Mouse (Mus musculus) macrophage (primary cell): Measurements from ENCODE around the gene Gm21190. TPM values are rescaled to one million over a fixed set of nuclear protein-coding genes. Genes with fewer than 3 reads are reported as not detected.
"Not testable (repeated sequence)": the region's sequence is repeated elsewhere in the genome, so short reads cannot be mapped to it uniquely, and the experiment has no call there.

Source experiments
- H3K27ac ChIP-seq: fragments of 350-480 bp; formaldehyde crosslinking; 2 replicates; pipeline ENCODE4 v1.9.0; 2021
- H3K36me3 ChIP-seq: fragments of 350-480 bp; formaldehyde crosslinking; 2 replicates; pipeline ENCODE4 v1.9.0; 2021; ENCODE audit errors: inconsistent target
- H3K4me3 ChIP-seq: fragments of 350-480 bp; formaldehyde crosslinking; 2 replicates; pipeline ENCODE4 v1.9.0; 2021; ENCODE audit errors: inconsistent target
- H3K79me2 ChIP-seq: fragments of 350-480 bp; formaldehyde crosslinking; 2 replicates; pipeline ENCODE4 v1.9.0; 2021; ENCODE audit errors: inconsistent target
- WGBS: methylation state at CpG from one replicate; pipeline ENCODE4 v1.1.7; 2026; ENCODE audit warnings: inconsistent platforms; ENCODE audit not compliant: missing documents; 5-methylcytosine and 5-hydroxymethylcytosine counted together
- polyA plus RNA-seq: library from polyadenylated mRNA; stranded (reverse); fragments of 250-400 nt; gene quantifications from 3 replicates; pipeline ENCODE4 v1.2.4, GENCODE M21; 2018; ENCODE audit warnings: inconsistent platforms
- total RNA-seq, 78 experiments: library from RNA; depleted of rRNA; stranded (reverse); fragments of 250-400 nt; gene quantifications; 1 replicate in 9 of 78; 2 replicates in 24 of 78; 3 replicates in 43 of 78; 4 replicates in 2 of 78; pipeline ENCODE4 v1.2.4; 2018; ENCODE audit warnings: inconsistent platforms in 56 of 78

Gene Gm21190
- not detected for total RNA-seq (2018; cell fraction: chromatin; rRNA removed)
- not detected for total RNA-seq (2018; cell fraction: cytosol; rRNA removed)
- total RNA-seq (2018; cell fraction: nucleus; rRNA removed): not detected
- polyA plus RNA-seq: not detected in 3 replicates

- not testable (repeated sequence) for H3K4me3 ChIP-seq, H3K27ac ChIP-seq, H3K79me2 ChIP-seq, H3K36me3 ChIP-seq
- WGBS: no CpG with 5 or more reads among the region's 1 CpGs
Observed at GRCm38 (mm10) chr5:15529122-15529521, at the start of gene Gm21190. TSS of gene Gm21190 (minus strand) at chr5:15529222.

- not testable (repeated sequence) for H3K79me2 ChIP-seq
Observed at GRCm38 (mm10) chr5:15577033-15577432, 48.0 kb upstream of the Gm21190 start, which contains the start of gene Gm21083. TSS of gene Gm21083 (plus strand) at chr5:15577333.

DNA sequence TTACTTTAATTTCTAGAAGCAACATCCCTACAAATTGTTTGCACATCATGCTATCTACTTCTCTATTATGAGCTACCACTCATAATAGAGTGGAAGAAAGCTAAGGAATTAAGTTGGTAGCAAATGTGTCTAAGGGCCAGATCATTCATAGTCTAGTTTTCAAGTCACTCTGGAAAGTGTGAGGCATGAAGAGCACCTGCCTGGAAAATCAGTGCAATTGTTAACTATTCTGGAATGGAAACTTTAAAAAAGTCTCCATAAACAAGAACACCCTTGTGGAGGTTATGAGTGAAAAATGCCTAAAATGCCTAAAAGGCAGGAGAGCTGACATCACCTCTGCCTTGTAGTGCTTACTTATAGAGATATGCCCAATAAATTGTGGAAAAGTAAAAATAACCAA lies 44.7 kb upstream of the Gm21190 start:
- H3K4me3 ChIP-seq, H3K36me3 ChIP-seq, H3K27ac ChIP-seq, H3K79me2 ChIP-seq: not testable (repeated sequence)

More at GRCm38 (mm10) chr5:15577033-15577432, 48.0 kb upstream of the Gm21190 start, which contains the start of gene Gm21083:
- not testable (repeated sequence) for H3K4me3 ChIP-seq, H3K36me3 ChIP-seq, H3K27ac ChIP-seq
- no CpG with 5 or more reads among the region's 1 CpGs for WGBS

DNA sequence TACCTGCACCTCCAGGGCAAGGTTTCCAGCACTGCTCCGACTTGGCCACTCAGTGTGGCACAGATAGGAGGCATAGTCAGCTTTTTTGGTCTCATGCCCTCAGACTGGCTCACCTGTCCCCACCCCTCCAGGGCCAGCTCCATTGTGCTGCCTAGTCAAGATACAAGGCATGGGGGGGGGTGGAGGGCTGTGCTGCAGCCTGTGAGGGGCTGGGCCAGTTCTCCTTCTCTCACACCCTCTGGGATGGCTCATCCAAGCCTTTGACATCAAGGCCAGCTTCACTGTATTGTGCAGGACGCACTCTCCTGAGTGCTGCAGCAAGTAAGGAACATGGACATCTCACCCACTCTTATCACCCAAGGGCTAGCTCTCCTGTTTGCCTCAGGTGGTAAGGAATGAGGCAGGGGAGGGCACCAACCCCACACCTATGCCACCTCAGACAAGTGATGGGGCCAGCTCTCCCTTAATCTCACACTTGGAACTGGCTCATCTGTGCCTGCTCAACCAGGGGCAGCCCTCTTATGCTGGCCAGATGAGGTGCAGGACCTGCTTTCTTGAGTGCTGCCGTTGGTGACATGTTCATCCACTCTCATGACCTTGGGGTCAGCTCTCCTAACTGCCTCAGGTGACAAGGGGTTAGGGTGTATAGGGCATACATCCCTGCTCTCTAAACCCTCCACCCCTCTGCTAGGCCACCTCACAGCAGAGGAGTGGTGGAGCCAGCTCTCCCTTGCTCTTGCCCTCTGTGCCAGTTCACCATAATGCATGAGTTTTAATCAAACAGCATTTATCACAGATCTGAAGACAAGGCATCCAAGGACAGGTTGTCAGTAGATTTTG lies 32.6 kb upstream of the Gm21190 start:
- not testable (repeated sequence) for H3K36me3 ChIP-seq, H3K79me2 ChIP-seq, H3K27ac ChIP-seq, H3K4me3 ChIP-seq
- WGBS: 80% methylated on average over 3 of the region's 3 CpGs

DNA sequence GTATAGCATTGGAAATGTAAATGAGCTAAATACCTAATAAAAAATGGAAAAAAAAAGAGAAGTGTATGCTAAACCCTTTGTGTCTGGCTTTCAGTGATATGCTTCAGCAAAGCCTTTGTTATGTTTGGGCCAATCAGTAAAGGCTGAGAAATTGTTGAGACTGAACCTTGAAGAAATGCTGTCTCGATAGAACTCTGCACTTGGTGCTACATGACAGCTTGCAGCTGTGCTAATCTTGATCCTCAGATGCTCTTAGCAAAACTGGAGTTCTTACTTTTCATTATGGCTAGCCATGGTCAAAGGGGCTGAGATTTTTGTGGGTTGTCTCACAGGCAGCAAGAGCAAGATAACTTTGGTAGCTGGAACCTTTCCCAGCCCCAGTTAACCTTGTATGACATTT lies 29.6 kb upstream of the Gm21190 start:
- not testable (repeated sequence) for H3K27ac ChIP-seq, H3K79me2 ChIP-seq, H3K36me3 ChIP-seq, H3K4me3 ChIP-seq
- WGBS: 64% methylated on average over 1 of the region's 1 CpGs

- not testable (repeated sequence) for H3K27ac ChIP-seq, H3K36me3 ChIP-seq, H3K4me3 ChIP-seq, H3K79me2 ChIP-seq
- WGBS: 5% methylated on average over 3 of the region's 3 CpGs
Observed at GRCm38 (mm10) chr5:15549606-15550005, 20.6 kb upstream of the Gm21190 start.

GRCm38 (mm10) chr5:15549134-15549533 lies 20.1 kb upstream of the Gm21190 start:
- not testable (repeated sequence) for H3K79me2 ChIP-seq, H3K27ac ChIP-seq, H3K36me3 ChIP-seq, H3K4me3 ChIP-seq
- WGBS: 14% methylated on average over 1 of the region's 1 CpGs

DNA sequence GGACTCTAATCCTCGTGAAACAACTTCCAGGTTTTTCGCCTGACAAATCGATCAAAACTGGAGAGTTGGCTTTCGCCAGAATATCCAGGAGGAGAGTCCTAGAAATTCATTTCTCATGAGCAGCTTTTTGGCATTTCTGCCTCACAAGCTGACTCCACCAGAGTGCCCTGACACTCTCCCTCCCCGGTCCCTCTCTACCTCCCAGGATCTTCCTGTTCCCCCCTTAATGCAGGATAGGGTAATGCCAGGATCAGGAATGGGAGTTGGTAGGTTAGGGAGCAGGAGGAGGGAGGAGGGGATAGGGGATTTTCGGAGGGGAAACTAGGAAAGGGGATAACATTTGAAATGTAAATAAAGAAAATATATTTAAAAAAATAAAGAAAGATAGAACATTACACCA lies 19.6 kb upstream of the Gm21190 start:
- not testable (repeated sequence) for H3K36me3 ChIP-seq, H3K79me2 ChIP-seq
- WGBS: 81% methylated on average over 4 of the region's 6 CpGs

DNA sequence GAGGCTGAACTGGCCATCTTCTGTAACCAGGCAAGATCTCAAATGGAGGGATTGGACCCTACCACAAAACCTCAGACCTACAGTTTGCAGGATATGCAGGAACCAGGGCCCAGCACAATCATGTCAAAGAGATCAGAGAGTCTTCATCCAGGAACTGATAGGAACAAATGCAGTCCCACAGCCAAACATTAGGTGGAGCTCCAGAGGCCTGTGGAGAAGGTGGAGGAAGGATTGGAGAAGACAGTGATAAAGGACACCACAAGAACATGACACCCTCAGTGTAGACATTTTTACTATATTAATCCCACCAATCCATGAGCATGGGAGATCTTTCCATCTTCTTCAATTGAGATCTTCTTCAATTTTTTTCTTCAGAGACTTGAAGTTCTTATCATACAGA lies 6.6 kb downstream of the Gm21190 start:
- not testable (repeated sequence) for H3K36me3 ChIP-seq, H3K4me3 ChIP-seq, H3K27ac ChIP-seq, H3K79me2 ChIP-seq

More for the DNA sequence above, 19.6 kb upstream of the Gm21190 start:
- H3K27ac ChIP-seq, H3K4me3 ChIP-seq: not testable (repeated sequence)

GRCm38 (mm10) chr5:15522028-15522427 lies 7.0 kb downstream of the Gm21190 start:
- not testable (repeated sequence) for H3K4me3 ChIP-seq, H3K79me2 ChIP-seq, H3K36me3 ChIP-seq, H3K27ac ChIP-seq
- WGBS: no CpG with 5 or more reads among the region's 2 CpGs

- 4% methylated on average over 2 of the region's 5 CpGs for WGBS
- not testable (repeated sequence) for H3K36me3 ChIP-seq, H3K4me3 ChIP-seq, H3K79me2 ChIP-seq, H3K27ac ChIP-seq
Observed at GRCm38 (mm10) chr5:15520418-15520817, 8.6 kb downstream of the Gm21190 start.

DNA sequence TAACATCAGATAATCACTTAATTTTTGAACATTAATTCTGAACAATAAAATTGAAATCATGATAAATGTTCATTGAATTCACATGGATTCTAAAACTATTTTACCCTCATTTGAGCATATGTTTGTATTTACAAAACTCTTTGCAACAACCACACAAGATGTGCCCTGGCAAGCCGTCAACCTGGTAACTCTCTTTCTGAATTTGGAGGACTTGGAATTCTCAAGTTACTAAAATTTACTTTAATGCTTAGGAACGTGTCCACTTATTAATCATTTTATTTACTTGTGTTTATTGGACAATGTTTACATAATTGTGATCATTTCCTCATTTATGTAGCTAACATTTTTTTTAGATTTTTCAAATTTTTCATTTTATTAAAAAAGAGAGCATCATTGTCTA lies 11.9 kb downstream of the Gm21190 start:
- not testable (repeated sequence) for H3K79me2 ChIP-seq, H3K36me3 ChIP-seq, H3K27ac ChIP-seq, H3K4me3 ChIP-seq
- WGBS: 83% methylated on average over 1 of the region's 2 CpGs

DNA sequence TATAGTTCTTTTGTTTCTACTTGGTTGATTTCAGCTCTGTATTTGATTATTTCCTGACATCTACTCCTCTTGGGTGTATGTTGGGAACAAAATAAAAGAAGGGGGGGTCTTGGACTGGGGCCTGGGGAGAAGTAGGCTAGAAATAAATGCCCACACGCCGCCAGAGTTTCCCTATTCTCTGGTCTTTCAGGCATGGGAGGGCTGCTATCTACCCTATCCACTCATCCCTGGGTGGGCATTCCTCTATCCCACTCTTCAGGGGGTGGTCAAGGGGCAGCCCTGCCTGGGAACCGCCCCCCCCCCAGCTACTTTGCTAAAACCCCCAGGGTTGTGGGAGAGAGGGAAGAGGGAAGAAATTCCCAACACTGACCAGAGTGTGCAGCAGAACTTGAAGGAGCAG lies 16.8 kb downstream of the Gm21190 start:
- not testable (repeated sequence) for H3K4me3 ChIP-seq, H3K79me2 ChIP-seq, H3K27ac ChIP-seq, H3K36me3 ChIP-seq
- WGBS: 76% methylated on average over 3 of the region's 3 CpGs

DNA sequence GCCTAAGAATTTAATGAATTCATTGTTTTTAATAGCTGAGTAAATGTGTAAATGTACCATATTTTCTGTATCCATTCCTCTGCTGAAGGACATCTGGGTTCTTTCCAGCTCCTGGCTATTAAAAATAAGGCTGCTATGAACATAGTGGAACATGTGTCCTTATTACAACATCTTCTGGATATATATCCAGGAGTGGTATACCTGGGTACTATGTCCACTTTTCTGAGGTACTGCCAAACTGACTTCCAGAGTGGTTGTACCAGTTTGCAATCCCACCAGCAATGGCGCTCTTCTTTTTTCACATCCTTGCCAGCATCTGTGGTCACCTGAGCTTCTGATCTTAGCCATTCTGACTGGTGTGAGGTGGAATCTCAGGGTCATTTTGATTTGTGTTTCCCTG lies 19.1 kb downstream of the Gm21190 start:
- no CpG with 5 or more reads among the region's 1 CpGs for WGBS
- H3K27ac ChIP-seq, H3K79me2 ChIP-seq, H3K4me3 ChIP-seq, H3K36me3 ChIP-seq: not testable (repeated sequence)

GRCm38 (mm10) chr5:15508460-15509451 lies 20.3 kb downstream of the Gm21190 start:
- H3K27ac ChIP-seq, H3K4me3 ChIP-seq, H3K36me3 ChIP-seq, H3K79me2 ChIP-seq: not testable (repeated sequence)
- 53% methylated on average over 5 of the region's 6 CpGs for WGBS
